In genomic region chr7:109852752-109853212, GRCm38 (mm10) we compare ENCODE assay signal across 10 mouse cellular contexts. TPM values are rescaled to one million over a fixed set of nuclear protein-coding genes. Genes with fewer than 3 reads are reported as not detected.
A peak's percentile ranks its signal among the peaks of the same experiment; 100 is the strongest.
DNase-seq lines count a peak whose midpoint lies in the region; ATAC-seq lines count a peak whose summit lies in the region.
"Had no signal": no experiment of that assay in that cellular context is flagged by ENCODE, and none has a peak within 500 bp of the region (broad histone marks: within the 10 kb centered on the region; RNA-seq: fewer than 3 reads in every experiment).

No protein-coding gene starts in this region.

- peak; percentile 90 for ATAC-seq in liver, embryonic 13.5 days (ENCODE audit: low read depth)
- no peak for ATAC-seq in inflammation-experienced regulatory T-cells, adult 6 months

- peaks cover 31% of the 10 kb centered on the region for H3K4me1 ChIP-seq in liver, embryonic 13.5 days (replicated peaks)

- no peak overlapping the region for H3K4me3 ChIP-seq in liver, embryonic 13.5 days (replicated peaks)
- H3K4me3 ChIP-seq: megakaryocyte, embryonic 14.5 days had no signal

- no peaks in the 10 kb centered on the region for H3K36me3 ChIP-seq in liver, embryonic 13.5 days

- peak; percentile 23 to 34 for DNase-seq in heart, adult 18-20 months
- no peak for DNase-seq in heart, adult 8-10 months (ENCODE audit: low spot score)
- peak; percentile 32 for DNase-seq in Muller cell, postnatal 12 days (ENCODE audit: inconsistent ontology term)
- DNase-seq in cerebellum, postnatal 36 days = peak; percentile 30 to 35
- peak; percentile 56 for DNase-seq in liver, embryonic 13.5 days
- DNase-seq in spleen, postnatal 4 days (ENCODE audit: low spot score in 2 of 2) = no peak
- no peak for DNase-seq in spleen, postnatal 10 days (ENCODE audit: low spot score in 2 of 2)
- DNase-seq: embryo, embryonic 11 days had no signal

- H3K27me3 ChIP-seq in liver, embryonic 13.5 days = peaks cover 18% of the 10 kb centered on the region; the same call in 1 of the 2 replicates

- peak overlapping the region; percentile 25 for H3K4me2 ChIP-seq in liver, embryonic 13.5 days

- no peak overlapping the region for H3K9ac ChIP-seq in liver, embryonic 13.5 days

- H3K27ac ChIP-seq in liver, embryonic 13.5 days = 0 out of 2 replicates have a peak overlapping the region, but pooled peaks have one; percentile 25

- no peaks in the 10 kb centered on the region for H3K9me3 ChIP-seq in liver, embryonic 13.5 days (replicated peaks)
- H3K9me3 ChIP-seq: megakaryocyte, embryonic 14.5 days had no signal

- 12% methylated on average over 7 of the region's 7 CpGs for WGBS in liver, embryonic 13.5 days (ENCODE audit: insufficient replicate concordance)

RNA-seq across cellular contexts. Expression of gene Scube2, which starts 12.7 kb away (rescaled TPM):
- 10 to 100 TPM; 24.1 to 32.0 TPM for total RNA-seq in heart, adult 18-20 months (2021)
- 10 to 100 TPM; 24.5 to 32.4 (median 28.6) TPM for total RNA-seq in heart, adult 8-10 months (2022)
- polyA plus RNA-seq in liver, embryonic 13.5 days (2015; fragmentation: Nextera tagmentation; extraction: Ambion mirVana) = 0.06 and 0.14 TPM in 2 replicates
- polyA plus RNA-seq in inflammation-experienced regulatory T-cells, adult 6 months (2017; shearing (Covaris generic)) = not detected

Comparison
In these comparisons a context has a peak if more than half of its experiments do, and no peak if none do; other contexts are left out.
1. DNase-seq: peak in heart, adult 18-20 months (2 of 2), Muller cell, postnatal 12 days (single experiment), cerebellum, postnatal 36 days (2 of 2) and liver, embryonic 13.5 days (single experiment); none in heart, adult 8-10 months (single experiment), spleen, postnatal 4 days (0 of 2) and spleen, postnatal 10 days (0 of 2).